Mouse (Mus musculus): ENCODE measurements around the gene Gm609. TPM values are rescaled to one million over a fixed set of nuclear protein-coding genes. Genes with fewer than 3 reads are reported as not detected.

Gm609 gene
- polyA plus RNA-seq, 1 experiment = 0.31 TPM

DNA sequence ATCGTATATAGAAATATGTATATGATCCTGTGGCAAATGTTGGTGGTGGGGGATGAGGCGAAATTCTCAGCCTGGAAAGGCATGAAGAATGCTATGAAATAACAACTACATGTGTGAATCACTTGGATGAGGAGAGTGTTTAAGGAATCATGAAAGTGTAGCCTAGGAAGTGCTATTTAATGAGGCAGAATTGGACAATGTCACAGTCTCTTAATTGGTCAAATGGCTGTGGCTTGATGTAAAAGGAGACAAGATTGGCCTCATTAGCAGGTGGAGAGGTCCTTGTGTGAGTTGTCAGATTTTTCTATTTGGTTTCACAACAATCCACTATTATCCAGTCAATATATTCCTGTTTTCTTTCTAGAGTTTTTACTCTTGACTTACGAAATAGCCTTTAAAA, 101.1 kb downstream of the Gm609 start:
- Histone ChIP-seq H3K4me3 (ENCODE audit: low read depth, low read length) (no peak overlapping the region), H3K27ac (ENCODE audit: insufficient read depth, low read length) (no peak overlapping the region), H3K36me3 (ENCODE audit: control insufficient read depth, insufficient read depth, low read length, poor library complexity, severe bottlenecking) (no peaks in the 10 kb centered on the region), H3K4me1 (ENCODE audit: control insufficient read depth, insufficient read depth, low read length) (no peaks in the 10 kb centered on the region), H3K9me3 (replicated peaks; ENCODE audit: control insufficient read depth, insufficient read depth, low read length, poor library complexity, severe bottlenecking) (no peaks in the 10 kb centered on the region), H3K27me3 (ENCODE audit: control insufficient read depth, insufficient read depth, low read length, poor library complexity, severe bottlenecking) (no peaks in the 10 kb centered on the region), H3K9ac (ENCODE audit: low read depth, poor library complexity, severe bottlenecking) (no peak overlapping the region)
- TF ChIP-seq EP300 (IDR thresholded peaks at IDR 0.05; ENCODE audit: insufficient read depth, low read depth, low read length) (no peak), POLR2A (IDR thresholded peaks at IDR 0.05; ENCODE audit: insufficient read depth, low read length) (no peak), CTCF (IDR thresholded peaks at IDR 0.05; ENCODE audit: low read depth, low read length) (no peak)

DNA sequence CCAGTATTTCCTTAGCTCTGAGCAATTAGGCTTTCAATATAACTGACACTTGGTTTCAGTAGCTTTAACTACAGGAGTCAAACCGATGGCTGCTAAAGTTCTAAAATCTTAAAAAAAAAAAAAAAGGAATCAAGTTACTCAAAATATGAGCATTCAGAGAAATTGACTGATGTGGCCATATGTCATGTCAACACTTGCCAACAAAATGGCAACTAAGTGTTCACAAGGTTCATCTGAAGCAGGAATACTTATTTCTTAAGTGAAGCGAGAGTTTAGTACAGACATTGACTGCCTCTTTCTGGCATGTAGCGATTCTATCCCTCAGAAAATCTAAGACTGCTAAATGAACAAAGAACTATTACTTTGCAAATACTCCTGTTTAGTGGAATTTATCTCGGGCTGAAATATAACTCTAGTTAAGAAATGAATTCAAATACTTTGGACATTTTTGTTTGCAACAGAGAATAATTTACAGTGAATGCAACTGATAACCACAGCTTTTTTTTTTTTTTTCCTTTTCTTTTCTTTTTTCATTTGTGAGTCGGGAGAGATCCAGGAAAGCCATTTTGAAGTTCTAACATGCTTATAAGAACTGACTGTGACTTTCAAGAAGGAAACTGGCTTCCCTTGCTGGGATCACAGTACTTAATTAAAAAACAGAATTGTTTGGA, 102.3 kb downstream of the Gm609 start:
- Histone ChIP-seq H3K27me3 (ENCODE audit: control insufficient read depth, insufficient read depth, low read length, poor library complexity, severe bottlenecking) (no peaks in the 10 kb centered on the region), H3K9me3 (replicated peaks; ENCODE audit: control insufficient read depth, insufficient read depth, low read length, poor library complexity, severe bottlenecking) (no peaks in the 10 kb centered on the region), H3K36me3 (ENCODE audit: control insufficient read depth, insufficient read depth, low read length, poor library complexity, severe bottlenecking) (no peaks in the 10 kb centered on the region), H3K27ac (ENCODE audit: insufficient read depth, low read length) (no peak overlapping the region), H3K4me3 (ENCODE audit: low read depth, low read length) (no peak overlapping the region), H3K9ac (ENCODE audit: low read depth, poor library complexity, severe bottlenecking) (no peak overlapping the region), H3K4me1 (ENCODE audit: control insufficient read depth, insufficient read depth, low read length) (no peaks in the 10 kb centered on the region)
- TF ChIP-seq CTCF (IDR thresholded peaks at IDR 0.05; ENCODE audit: low read depth, low read length) = no peak
- TF ChIP-seq POLR2A (IDR thresholded peaks at IDR 0.05; ENCODE audit: insufficient read depth, low read length) = no peak

DNA sequence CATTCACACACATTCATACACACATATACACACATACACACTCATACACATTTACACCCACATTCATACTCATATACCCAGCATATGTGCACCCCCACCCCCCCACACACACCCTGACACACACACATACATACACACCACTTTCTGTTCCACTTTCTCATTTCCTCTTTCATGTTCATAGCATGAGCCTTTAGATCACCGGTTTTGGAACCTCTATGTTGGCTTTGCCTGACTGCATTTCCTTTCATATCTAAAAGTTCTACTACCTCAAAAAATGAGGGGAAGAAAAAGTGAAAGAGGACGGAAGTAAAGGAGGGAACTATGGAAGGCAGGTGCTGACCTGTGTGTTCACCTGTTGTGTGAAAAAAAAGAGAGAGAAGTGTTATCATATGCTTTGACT, 102.9 kb downstream of the Gm609 start:
- H3K4me1 ChIP-seq (ENCODE audit: control insufficient read depth, insufficient read depth, low read length) = no peaks in the 10 kb centered on the region
- no peaks in the 10 kb centered on the region for H3K27me3 ChIP-seq (ENCODE audit: control insufficient read depth, insufficient read depth, low read length, poor library complexity, severe bottlenecking)
- no peaks in the 10 kb centered on the region for H3K36me3 ChIP-seq (ENCODE audit: control insufficient read depth, insufficient read depth, low read length, poor library complexity, severe bottlenecking)
- no peak overlapping the region for H3K9ac ChIP-seq (ENCODE audit: low read depth, poor library complexity, severe bottlenecking)
- no peak overlapping the region for H3K4me3 ChIP-seq (ENCODE audit: low read depth, low read length)
- TF ChIP-seq EP300 (IDR thresholded peaks at IDR 0.05; ENCODE audit: insufficient read depth, low read depth, low read length) = no peak
- TF ChIP-seq CTCF (IDR thresholded peaks at IDR 0.05; ENCODE audit: low read depth, low read length) = no peak
- no peak for TF ChIP-seq POLR2A (IDR thresholded peaks at IDR 0.05; ENCODE audit: insufficient read depth, low read length)
- no peaks in the 10 kb centered on the region for H3K9me3 ChIP-seq (replicated peaks; ENCODE audit: control insufficient read depth, insufficient read depth, low read length, poor library complexity, severe bottlenecking)
- H3K27ac ChIP-seq (ENCODE audit: insufficient read depth, low read length) = no peak overlapping the region

DNA sequence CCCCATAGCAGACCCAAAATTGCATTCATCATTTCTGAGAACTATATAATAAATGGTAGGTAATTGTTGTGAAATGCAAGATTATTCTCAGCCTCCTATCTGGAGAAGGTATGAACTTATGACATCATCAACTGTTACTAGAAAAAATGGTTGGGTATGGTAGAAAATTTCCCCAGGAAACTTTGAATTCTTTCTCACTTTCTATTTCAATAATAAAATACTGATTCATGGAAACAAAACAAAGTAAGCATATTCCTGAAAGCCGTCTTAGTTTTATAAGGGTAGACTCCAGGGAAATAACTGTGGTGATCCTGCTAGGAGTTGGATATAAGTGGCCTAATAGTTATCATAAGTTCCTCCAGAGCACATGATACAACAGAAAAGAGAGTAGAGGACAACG, 103.7 kb downstream of the Gm609 start:
- Histone ChIP-seq H3K27me3 (ENCODE audit: control insufficient read depth, insufficient read depth, low read length, poor library complexity, severe bottlenecking) (no peaks in the 10 kb centered on the region), H3K4me3 (ENCODE audit: low read depth, low read length) (no peak overlapping the region), H3K9me3 (replicated peaks; ENCODE audit: control insufficient read depth, insufficient read depth, low read length, poor library complexity, severe bottlenecking) (no peaks in the 10 kb centered on the region), H3K36me3 (ENCODE audit: control insufficient read depth, insufficient read depth, low read length, poor library complexity, severe bottlenecking) (no peaks in the 10 kb centered on the region), H3K9ac (ENCODE audit: low read depth, poor library complexity, severe bottlenecking) (no peak overlapping the region), H3K4me1 (ENCODE audit: control insufficient read depth, insufficient read depth, low read length) (no peaks in the 10 kb centered on the region), H3K27ac (ENCODE audit: insufficient read depth, low read length) (no peak overlapping the region)
- TF ChIP-seq POLR2A (IDR thresholded peaks at IDR 0.05; ENCODE audit: insufficient read depth, low read length) (no peak), EP300 (IDR thresholded peaks at IDR 0.05; ENCODE audit: insufficient read depth, low read depth, low read length) (no peak), CTCF (IDR thresholded peaks at IDR 0.05; ENCODE audit: low read depth, low read length) (no peak)

DNA sequence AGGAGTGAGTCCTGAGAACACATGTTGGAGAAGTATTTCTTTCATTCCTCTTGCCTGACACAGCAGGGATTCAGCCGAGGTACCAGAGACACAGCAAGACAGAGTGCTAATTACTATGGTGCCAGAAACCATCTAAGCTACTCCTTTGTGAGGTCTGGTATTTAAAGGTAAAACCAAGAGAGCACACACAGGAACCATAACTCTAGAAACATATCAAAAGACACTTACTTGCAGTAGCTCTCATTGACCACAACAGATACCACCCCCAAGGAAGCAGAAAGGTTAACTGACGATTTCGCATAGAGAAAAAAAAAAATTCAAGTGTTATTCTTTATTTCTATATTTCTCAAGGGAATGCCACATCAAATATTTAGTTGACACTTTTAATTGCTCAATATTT, 111.0 kb downstream of the Gm609 start:
- Histone ChIP-seq H3K9me3 (replicated peaks; ENCODE audit: control insufficient read depth, insufficient read depth, low read length, poor library complexity, severe bottlenecking) (no peaks in the 10 kb centered on the region), H3K4me3 (ENCODE audit: low read depth, low read length) (no peak overlapping the region), H3K27me3 (ENCODE audit: control insufficient read depth, insufficient read depth, low read length, poor library complexity, severe bottlenecking) (no peaks in the 10 kb centered on the region), H3K4me1 (ENCODE audit: control insufficient read depth, insufficient read depth, low read length) (no peaks in the 10 kb centered on the region), H3K27ac (ENCODE audit: insufficient read depth, low read length) (no peak overlapping the region), H3K9ac (ENCODE audit: low read depth, poor library complexity, severe bottlenecking) (no peak overlapping the region), H3K36me3 (ENCODE audit: control insufficient read depth, insufficient read depth, low read length, poor library complexity, severe bottlenecking) (no peaks in the 10 kb centered on the region)
- no peak for TF ChIP-seq POLR2A (IDR thresholded peaks at IDR 0.05; ENCODE audit: insufficient read depth, low read length)
- TF ChIP-seq EP300 (IDR thresholded peaks at IDR 0.05; ENCODE audit: insufficient read depth, low read depth, low read length) = no peak
- no peak for TF ChIP-seq CTCF (IDR thresholded peaks at IDR 0.05; ENCODE audit: low read depth, low read length)

DNA sequence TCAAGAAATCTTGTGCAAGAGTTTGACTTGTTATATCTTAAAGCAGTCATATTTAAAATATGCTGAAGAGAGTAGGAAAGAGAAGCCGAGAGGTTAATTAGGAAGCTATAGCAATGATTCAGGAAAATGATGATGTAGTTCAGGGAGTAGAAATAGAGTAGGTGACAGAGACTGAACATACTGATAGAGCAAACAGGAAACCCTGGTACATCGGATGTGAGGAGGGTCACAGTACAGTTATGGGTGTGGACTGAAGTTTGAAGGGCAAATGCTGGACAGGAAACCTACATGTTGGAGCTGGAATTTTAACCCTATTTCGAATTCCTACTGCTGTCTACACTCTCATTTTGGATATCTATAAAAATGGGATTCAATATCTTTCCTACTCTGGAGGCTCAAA, 113.8 kb downstream of the Gm609 start:
- no peaks in the 10 kb centered on the region for H3K9me3 ChIP-seq (replicated peaks; ENCODE audit: control insufficient read depth, insufficient read depth, low read length, poor library complexity, severe bottlenecking)
- no peaks in the 10 kb centered on the region for H3K4me1 ChIP-seq (ENCODE audit: control insufficient read depth, insufficient read depth, low read length)
- TF ChIP-seq EP300 (IDR thresholded peaks at IDR 0.05; ENCODE audit: insufficient read depth, low read depth, low read length) (no peak), POLR2A (IDR thresholded peaks at IDR 0.05; ENCODE audit: insufficient read depth, low read length) (no peak), CTCF (IDR thresholded peaks at IDR 0.05; ENCODE audit: low read depth, low read length) (no peak)
- H3K9ac ChIP-seq (ENCODE audit: low read depth, poor library complexity, severe bottlenecking) = no peak overlapping the region
- no peak overlapping the region for H3K27ac ChIP-seq (ENCODE audit: insufficient read depth, low read length)
- no peak overlapping the region for H3K4me3 ChIP-seq (ENCODE audit: low read depth, low read length)
- H3K27me3 ChIP-seq (ENCODE audit: control insufficient read depth, insufficient read depth, low read length, poor library complexity, severe bottlenecking) = no peaks in the 10 kb centered on the region; the same call in 1 of the 2 replicates
- H3K36me3 ChIP-seq (ENCODE audit: control insufficient read depth, insufficient read depth, low read length, poor library complexity, severe bottlenecking) = no peaks in the 10 kb centered on the region
